Mouse (Mus musculus) lung, postnatal 36 days (tissue): ENCODE results near the gene Tes.

ENCODE experiments used
- DNase-seq: peaks from one replicate; pipeline ENCODE4 v3.0.0; 2022; ENCODE audit warnings: mixed read lengths

The Tes gene

DNA sequence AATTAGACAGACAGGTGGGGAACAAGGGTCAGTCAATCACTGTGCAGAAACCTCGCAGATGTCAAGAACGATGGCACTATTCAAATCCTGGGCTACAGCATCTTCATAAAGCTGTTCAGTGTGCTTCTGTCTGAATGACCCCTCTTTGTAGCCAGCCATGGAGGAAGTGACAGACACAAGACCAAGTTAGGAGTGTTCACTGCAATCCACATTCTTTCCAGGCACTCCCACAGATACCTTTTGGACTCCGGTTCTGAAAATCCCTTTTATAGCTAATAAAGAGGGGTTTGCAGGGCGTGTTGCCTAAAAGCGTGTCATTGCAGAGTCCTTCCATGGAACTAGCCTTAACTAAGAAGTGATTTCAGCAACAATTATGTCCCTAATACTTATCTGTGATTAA is 14.9 kb downstream of the Tes start:
- DNase-seq, result no peak

DNA sequence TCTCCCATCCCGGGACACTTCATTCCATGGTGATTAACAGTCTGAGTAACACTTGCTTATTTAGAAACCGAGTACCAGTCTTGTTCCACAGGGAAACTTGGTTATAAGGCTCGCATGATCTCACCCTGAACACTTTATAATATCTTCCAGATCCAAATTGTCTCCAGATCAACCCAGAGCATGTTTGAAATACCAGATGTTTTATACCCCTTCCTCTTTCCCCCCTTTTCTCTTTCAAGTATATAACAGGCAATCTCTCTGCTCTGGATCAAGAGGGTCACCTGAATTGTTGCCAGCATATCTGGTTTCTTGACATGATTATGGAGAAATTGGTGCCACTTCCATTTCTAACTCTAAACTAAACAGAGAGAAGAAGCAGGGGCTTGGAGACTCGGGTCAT is 17.3 kb downstream of the Tes start:
- no peak for DNase-seq

DNA sequence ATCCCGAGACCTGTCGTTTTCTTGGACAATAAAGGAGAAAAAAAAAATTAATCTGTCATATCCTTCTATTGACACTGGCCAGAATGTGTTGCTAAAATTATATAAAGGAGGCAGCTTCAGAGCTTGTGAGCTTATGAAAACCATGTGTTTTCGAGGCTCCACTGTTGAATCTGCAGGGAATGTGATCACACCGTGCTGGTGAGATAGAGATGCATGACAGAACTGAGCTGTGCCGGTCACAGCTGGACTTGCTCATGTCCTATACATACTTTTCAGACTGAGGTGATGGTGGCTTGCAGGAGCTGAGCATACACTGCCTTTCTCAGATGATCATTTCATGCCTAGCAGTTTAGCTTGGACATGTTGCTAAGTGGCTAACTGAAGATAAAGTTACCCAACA is 17.9 kb downstream of the Tes start:
- no peak for DNase-seq

DNA sequence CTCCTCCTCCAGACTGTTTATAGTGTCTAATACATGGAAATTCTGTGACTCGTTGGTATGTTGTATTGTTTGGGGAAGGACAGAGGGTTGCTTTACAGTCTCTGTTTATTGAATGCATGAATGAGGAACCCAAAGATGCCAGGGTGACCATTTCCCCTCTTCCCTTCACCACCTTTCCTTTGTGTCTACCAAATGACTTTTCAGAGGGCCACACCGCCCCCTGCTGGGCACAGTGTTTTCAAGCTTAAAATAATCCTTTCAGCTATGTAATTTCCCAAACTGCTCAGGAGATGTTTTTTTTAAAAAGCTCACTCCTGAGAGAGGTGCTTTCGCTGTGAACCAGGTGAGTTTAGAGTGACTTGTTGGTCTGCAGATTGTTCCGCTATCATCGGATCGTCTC is 22.5 kb downstream of the Tes start:
- DNase-seq, result peak; percentile 90

DNA sequence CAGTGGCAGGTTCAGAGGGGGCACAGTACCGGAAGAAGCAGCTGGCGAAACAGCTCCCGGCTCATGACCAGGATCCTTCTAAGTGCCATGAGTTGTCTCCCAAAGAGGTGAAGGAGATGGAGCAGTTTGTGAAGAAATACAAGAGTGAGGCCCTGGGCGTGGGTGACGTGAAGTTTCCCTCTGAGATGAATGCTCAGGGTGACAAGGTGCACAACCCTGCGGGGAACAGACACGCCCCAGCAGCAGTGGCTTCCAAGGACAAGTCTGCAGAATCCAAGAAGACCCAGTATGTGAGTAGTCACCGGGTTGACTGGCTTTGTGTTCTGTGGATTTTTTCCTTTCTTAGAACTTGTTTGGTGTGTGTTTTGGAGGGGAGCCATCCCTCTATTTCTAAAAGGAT is 32.4 kb downstream of the Tes start:
- DNase-seq, result no peak

DNA sequence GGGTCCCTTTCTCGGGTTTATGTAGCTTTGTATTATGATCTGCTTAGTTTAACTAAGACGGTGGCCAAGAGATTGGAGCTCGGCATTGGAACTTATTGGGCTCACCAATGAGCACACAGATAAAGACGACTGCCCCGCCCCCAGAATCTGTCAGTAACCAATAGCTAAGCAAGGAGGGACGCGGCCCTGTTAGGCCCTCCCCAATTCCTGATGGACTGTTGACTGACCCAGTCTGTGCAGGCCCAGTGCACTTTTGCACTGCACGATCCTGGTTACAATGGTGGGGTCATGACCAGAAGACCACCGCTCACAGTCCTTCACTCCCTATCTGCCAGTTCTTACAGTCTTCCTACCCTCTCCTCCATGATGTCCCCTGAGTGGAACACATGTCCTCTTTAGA is 33.6 kb downstream of the Tes start:
- no peak for DNase-seq

DNA sequence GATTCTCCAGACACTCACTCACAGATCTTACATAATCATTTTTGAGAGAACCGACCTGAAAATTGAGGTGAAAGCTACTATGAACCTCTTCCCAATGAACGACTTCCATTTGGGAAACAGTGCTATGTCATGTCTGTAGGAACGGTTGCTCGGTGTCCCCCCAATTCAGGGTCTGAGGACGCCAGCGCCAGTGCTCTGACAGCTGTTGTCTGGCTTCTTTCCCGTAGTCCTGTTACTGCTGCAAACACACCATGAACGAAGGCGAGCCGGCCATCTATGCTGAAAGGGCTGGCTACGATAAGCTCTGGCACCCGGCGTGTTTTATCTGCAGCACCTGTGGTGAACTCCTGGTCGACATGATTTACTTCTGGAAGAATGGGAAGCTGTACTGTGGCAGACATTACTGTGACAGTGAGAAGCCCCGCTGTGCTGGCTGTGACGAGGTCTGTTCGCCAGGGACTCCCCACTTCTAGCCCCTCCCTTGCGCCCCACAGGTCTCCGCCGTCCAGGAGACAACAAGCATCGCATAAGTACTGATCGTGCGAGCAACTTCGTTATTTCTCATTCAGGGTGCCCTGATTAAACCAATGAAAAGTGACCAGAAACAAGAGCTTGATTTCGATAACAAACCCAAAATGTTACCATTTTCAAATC is 34.7 kb downstream of the Tes start:
- no peak for DNase-seq

DNA sequence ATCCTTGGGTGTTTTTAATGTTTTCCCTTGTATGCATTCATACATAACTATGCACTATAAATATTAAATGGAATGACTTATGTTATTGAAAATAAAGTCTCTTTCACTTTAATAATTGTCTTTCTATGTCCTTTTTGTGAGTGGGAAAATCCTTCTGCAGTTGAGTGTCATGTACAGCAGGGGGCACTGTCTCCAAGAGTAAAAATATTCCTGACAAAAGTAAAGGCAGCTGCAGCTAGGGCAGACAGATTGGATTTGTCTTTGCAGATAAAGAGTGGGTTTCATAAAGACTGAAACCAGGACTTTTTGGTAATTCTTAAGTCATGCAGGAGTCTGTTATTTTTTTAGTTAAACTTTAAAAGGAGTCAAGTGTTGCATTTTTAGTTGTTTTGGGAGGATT is 40.8 kb downstream of the Tes start:
- DNase-seq, result peak; percentile 76

DNA sequence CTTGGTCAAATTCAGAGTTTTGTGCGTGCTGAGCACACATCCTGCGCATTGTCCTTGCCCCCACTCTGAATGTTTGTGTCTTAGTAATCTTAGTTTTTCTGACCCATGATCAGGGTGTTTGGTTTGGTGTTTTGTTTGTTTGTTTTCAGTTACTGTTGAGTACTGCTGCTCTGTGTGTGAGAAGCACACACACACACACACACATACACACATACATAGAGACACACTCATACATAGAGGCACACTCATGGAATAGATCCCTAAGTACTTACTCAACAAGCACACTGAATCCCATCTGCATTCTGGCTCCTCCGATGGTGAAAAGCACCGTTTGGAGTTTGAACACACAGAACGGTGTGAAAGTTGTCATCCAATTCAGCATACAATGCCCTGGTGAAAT is 41.5 kb downstream of the Tes start:
- DNase-seq, result no peak

DNA sequence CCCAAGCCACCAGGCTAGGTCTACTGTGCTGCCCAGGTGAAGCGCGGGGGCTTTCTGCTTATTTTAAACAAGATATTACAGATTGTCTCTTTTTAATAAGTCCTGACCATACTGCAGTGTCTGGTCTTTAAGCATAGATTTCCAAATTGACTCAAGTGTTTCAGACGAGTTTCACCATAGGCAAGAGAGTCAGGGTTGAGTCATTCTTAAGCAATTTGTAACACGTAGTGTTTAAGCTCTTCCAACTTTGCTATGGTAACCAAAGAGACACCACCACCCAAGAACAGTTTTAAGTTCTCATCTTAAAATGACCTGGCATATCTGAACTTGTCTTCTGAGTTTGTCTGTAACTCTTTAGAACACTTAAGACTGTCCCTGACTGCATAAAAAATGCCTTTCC is 44.3 kb downstream of the Tes start:
- peak; percentile 58 for DNase-seq

DNA sequence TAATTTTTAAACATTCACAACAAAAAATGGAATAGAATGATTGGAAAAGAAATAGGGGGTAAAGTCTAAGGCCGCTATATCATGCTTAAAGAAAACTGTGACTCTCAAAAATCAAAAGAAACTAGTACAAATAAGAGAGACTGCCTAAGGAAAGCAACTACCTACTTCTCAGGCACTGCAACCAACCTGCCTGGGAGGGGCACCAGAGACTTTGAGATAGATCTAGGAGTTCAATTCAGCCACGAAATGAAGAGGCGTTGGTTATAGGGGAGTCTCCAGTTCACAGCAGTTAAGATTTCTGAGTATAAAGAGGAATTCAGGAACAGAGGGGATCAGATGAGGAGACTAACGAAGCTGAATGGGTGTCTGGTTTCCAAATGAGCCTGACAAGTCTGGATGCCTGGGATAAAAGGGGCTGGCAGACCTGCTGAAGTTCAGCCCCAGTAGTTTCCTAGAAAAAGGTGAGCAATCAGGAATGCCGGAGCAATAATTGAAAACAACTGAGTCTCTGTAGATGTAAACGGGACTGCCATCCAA is 45.7 kb downstream of the Tes start:
- DNase-seq, result peak; percentile 83

DNA sequence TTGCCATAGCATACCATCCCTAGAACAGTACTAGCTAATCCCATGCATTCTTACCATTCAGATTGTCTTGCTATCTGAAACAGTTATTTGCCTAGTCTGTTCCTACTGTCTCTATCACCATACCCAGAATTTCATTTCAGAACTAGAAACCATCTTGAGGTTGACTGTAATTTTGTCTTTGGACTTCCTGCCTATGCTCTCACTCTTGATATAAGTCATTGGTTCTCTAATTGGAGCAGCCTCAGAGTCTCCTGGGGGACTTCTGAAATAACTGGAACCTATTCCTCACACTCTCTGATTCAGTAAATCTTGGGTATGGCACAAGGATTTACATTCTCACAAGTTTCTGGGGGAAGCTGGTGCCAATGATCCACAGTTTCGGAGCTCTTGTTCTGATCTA is 47.1 kb downstream of the Tes start:
- DNase-seq, result no peak

DNA sequence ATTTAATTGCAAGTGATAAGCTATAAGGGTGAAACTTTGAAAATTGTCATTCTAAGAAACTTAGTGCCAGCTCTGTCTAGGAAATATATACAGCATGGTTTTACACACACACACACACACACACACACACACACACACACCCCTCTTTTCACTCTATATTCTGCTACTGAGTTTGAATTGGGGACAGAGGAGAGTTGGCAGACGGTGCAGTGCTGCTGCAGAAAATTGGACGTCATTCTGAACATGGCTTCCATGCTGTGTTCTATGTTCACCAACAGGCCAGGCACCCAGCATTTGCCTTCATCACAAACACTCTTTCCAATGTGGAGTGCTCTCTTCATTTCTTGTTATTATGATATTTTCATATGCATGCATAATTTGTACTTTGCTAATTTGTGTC is 48.0 kb downstream of the Tes start:
- no peak for DNase-seq

DNA sequence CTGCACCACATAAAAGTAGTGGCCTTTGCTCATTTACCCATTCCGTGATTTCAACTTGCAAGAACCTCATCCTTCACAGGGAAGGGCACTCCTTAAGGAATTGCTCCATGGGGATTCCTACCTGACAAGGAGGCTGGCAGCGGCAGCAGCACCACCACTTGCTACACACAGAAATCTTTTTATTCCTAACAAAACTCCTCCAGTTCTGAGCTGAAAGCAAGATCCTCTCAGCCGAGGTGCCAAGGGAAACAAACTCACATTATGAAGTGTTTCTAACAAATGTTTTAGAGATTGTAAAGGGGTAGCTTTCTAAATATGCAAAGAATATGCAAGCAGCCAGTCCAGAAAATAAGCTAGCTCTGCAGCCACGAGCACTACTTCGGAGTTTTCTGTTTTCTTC is 49.6 kb downstream of the Tes start:
- DNase-seq, result peak; percentile 28

DNA sequence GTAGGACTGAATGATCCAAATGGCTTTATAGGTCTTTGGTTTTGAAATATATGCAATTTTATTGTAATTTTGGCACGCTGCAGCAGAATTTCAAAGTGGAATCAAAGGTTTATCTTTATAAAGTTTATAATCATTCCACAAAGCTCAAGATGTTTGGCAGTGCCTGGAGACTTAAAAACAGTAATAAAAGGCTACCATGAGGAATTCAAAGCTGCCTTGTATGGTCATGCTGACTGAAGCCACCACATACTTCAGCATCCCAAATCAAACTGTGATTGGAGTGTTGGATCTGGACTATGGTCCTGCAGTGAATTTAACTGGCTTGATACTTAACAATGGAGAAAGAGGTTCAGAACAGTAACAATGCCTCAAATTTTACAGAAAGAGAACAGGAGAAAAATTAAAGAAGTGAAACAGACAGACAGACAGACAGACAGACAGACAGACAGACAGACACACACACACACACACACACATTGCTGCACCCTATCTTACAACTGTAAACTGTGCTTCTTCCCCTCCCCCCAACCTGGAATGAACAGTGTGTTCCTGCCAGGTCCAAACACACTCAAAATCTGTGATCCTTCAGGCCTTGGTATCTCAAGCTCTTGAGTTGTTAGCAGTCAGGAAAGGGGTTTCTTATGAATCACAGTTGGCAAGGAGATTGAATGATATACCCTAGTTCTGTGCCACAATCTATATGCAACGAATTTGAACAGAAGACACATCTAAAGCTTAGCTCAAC is 50.3 kb downstream of the Tes start:
- peak; percentile 84 for DNase-seq

DNA sequence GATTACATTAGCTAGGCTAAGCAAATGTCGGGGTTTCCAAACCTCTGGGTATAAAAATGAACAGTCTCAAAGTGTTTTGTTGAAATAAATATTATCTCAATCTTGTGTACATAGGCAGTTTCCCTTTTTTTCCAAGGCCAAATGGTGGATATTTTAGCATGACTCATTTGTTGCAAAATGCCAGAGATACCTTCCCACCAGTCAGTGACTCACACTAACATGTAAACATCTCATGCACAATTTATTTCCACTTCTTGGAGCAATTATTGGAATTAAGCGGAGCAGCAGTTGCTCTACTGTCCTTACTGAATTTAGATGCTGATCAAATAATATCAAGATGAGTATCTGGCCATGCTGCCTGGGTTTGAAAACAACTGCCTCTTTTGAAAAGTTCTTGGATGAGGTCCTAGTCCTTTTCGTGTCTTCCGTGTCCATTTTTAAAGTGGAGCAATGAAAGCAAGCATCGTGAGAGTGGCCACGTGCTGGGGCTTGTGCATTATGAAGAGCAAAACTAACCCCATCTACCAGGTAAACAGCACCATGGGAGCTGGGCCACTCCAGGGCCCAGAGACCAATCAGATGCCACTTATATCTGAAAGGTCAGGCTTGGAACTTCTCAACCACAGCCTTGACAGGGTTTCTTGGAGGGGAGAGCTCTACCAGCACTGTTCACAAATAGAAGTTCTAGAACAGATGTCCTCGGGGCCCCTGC is 54.7 kb downstream of the Tes start:
- peak; percentile 50 for DNase-seq

DNA sequence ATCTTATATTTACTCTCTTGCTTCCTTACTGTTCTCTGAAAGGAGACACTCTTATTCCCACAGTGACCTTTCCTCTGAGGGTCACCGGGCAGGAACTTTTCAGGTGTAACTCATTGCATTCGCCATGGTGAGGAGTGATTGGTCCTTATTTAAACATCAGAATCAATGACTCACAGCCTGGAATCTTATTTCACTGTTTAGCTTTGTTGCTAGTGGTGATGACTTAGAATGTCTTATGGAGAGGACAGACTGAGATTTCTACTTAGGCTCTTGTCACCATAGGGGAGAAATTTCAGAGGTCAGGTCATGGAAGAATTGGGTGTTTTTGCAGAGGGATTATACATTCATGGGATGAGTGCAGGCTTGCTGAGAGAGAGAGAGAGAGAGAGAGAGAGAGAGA is 75.1 kb downstream of the Tes start:
- no peak for DNase-seq

DNA sequence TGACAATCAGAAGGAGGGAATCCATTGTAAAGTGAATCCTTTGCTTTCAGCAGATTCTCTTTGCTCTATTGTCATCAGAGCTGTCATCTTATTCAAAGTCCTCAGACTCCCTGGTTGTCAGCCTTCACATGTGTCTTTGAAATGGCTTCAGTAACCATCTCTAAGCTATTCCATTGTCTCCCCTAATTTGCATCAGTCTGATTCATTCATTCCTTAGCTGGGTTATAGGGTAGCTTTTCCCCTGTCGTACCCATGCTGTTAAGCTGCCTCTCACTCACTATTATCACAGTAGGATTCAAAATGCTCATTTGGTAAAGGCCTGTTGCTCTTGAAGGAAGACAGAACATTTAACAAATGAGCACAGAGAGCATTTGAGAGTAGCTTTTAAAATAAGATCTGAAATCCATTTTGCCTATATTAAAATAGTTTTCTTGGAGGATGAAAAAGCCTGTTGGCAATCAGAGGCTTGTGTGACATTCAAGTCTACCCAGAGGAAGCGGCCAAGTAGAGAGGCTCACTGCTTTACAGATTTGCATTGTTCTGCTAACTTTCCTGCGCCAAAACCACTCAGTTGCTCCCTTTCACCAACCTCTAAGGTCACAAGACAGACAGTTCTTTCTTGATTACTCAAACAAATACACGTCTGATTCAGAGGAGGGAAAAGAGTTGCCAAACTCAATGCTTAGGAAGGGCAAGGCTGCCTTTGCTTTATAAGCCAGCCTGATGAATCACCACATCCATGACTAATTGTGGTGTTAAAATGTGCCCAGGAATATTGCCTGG is 77.8 kb downstream of the Tes start:
- peak; percentile 28 for DNase-seq

DNA sequence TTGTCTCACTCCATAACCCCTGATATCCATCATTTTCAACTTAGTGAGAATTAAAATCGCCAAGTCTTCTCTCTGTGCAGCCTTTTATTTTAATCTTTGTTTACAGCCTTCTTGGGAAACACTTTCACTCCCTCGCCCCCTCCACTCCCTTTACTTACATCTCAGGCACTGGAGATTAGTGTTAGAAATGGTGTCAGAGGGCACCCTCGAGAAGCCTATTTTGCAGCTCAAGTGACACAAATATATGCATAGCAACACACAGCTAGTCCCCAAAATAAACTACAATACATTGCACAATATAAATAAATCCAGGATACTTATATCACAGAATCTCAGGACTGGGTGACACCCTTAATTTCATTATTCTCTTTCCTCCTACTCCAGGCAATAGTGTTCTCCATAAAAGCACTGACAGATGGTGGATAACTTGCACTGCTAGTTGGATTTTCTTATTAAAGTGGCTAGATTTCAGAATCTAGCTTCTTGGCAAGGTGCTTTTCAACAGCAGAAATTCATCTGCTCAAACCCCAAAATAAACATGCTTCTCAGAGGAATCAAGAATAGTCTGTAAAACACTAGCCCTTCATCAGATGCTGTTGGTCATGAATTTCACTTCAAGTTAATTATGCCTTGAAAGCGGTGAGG is 86.2 kb downstream of the Tes start:
- DNase-seq, result no peak

DNA sequence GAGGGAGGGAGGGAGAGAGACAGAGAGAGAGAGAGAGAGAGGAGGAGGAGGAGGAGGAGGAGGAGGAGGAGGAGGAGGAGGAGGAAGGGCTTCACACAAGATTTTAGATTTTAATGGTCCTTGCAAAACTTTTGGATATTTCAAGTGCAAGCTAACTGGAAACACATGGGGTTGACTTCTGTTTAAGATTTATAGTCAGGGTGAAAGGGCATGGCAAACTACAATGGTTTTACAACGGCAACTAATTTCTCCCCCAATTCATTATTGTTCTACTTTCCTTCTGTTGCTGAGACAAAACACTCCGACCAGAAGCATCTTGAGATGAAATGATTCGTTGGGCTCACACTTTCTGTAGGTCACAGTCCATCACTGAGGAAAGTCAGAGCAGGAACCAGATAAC is 87.6 kb downstream of the Tes start:
- peak; percentile 12 for DNase-seq
